Mouse (Mus musculus): ENCODE results near the gene Gabrb2. TPM values are rescaled to one million over a fixed set of nuclear protein-coding genes. Genes with fewer than 3 reads are reported as not detected.

The Gabrb2 gene
- not detected in 2 replicates for polyA plus RNA-seq (2012; rRNA removed)

GRCm38 (mm10) chr11:42418996-42419782 is at the start of gene Gabrb2:
Gabrb2 (plus strand) TSS chr11:42419757.

Other genes starting within 250 kb of the Gabrb2 start
- gene Gabra1, start 236.8 kb upstream of the Gabrb2 start, polyA plus RNA-seq (2012; rRNA removed) = not detected in 2 replicates
- not detected in 2 replicates for gene Gabra6, start 98.7 kb upstream of the Gabrb2 start, polyA plus RNA-seq (2012; rRNA removed)

Measured in colon, adult 2 months (tissue).